Mouse (Mus musculus): Measurements from ENCODE around the gene Ankrd52.

Gene Ankrd52

DNA sequence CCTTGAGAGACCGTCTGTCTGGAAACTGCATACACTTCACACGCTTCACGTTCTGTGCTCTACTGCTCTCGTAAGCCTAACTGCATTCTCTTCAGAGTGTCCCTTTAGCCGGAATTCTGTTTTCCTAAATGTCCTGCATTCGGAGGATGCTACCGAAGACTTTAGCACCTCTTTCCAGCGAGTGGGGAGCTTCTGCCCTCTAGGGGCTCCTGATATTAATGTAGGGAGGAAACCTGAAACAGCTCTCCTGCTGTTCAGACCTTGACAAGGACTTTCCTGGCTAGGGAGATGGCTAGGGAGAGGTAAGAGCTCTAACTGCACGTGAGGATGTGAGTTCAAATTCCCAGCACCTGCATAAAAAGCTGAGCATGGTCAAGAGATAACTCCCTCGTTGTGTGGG lies 63.5 kb downstream of the Ankrd52 start:
- DNase-seq (ENCODE audit: low read depth) = peak; percentile 69

DNA sequence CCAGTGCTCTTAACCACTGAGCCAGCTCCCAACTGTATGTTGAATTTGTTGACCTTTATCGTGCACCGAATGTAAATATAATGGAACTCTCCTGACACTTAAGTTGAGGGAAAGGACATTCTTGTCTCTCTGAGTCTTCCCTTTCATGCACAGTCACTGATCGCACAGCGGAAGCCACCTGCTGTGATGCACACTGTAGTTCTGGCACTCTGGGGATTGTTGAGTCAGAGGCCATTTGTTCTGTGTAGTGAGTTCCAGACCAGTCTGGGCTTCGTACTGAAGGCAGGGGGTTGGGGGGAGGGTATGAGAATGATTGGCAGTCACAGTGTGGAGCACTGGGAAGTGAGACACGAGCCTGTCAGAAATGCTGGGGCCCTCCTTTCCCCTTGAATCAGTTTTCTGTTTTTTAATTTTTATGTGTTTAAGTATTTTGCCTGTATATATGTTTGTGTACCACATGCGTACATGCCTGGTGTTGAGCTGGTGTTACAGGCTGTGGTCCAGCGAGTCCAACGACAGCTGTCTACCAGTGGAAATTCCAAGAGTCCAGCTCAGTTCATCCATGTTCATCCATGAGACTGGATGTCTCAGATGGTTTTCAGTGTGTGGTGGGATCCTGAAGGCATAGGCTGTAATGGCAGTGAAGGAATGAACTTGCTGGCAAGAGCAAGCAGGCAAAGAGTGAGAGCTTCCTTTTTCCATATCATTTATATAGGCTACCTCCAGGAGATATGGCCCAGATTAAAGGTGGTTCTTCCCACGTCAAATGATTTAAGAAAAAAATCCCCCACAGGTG lies 64.6 kb downstream of the Ankrd52 start:
- DNase-seq (ENCODE audit: low read depth) = no peak

DNA sequence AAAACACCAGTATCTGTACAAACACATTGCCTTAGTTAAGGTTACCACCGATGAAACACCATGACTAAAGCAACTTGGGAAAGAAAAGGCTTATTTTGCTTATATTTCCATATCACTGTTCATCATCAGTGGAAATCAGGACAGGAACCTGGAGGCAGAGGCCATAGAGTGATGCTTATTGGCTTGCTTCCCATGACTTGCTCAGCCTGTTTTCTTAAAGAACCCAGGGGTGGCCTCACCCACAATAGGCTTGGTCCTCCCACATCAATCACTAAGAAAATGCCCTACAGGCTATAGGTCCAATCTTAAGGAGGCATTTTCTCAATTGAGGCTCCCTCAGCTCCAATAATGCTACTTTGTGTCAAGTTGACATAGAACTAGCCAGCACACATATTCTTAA lies 65.8 kb downstream of the Ankrd52 start:
- DNase-seq (ENCODE audit: low read depth) = no peak

DNA sequence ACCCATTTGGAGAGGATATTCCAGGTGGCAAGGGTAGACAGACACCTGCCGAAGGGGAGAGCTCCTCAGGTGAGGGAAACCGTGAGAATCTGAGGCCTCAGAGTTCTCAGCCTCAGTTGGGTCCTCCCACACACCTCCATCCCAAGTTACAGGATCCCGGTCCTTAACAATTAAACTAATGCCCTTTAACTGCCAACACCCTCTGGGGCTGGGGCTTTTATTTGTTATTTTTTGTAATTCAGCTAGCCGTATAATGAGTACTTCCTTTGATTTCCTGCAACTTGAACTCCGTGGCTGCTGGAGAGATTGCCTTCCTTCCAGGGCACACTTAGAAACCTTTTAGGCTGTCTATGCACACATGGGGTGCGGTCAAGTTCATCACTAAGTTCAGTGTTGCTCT lies 67.4 kb downstream of the Ankrd52 start:
- no peak for DNase-seq (ENCODE audit: low read depth)

DNA sequence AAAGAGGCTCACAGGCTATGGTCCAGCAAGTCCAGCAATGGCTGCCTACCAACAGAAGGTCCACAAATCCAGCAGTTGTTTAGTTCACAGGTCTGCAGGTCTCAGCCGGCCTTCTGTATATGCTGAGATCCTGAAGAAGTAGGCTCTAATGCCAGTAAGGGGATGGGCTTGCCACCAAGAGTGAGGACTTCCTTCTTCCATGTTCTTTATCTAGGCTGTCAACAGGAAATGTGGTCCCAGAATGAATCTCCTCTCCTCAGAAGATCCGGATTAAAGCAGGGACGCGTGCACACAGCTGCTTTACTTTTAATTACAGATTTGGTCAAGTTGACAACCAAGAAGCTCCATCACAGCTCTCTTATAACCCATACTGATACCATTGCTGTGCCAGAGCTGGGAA lies 68.5 kb downstream of the Ankrd52 start:
- DNase-seq (ENCODE audit: low read depth) = no peak

DNA sequence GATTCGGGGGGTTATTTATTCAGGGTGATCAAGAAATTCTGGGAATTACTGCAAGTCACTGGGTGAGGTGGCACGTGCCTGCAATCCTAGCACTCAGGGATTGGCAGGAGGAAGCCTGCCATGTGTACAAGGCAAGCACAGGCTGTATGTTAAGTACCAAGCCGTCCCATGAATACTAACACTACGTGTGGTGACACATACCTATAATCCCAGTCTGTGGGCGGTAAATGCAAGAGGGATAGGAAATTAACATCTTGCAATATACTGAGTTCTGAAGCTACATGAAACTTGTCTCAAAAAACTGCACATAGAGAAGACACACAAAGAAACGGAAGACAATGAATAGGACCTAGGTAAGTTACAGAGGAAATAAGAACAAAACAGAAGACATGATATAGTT lies 74.1 kb downstream of the Ankrd52 start:
- no peak for DNase-seq (ENCODE audit: low read depth)

DNA sequence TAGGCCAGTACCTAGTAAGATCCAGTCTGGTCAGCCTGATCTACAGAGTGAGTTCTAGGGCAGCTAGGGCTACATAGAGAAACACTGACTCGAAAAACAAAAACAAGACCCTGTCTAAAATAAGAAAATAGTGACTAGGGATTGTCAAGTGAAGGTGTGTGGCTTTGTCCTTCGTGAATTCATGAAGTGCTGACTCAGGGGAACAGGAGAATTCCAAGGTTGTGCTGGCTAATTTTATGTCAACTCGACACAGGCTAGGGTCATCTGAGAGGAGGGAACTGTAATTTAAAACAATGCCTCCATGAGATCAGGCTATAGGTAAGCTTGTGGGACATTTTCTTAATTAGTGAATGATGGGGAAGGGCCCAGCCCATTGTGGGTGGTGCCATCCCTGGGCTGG lies 77.6 kb downstream of the Ankrd52 start:
- no peak for DNase-seq (ENCODE audit: low read depth)

DNA sequence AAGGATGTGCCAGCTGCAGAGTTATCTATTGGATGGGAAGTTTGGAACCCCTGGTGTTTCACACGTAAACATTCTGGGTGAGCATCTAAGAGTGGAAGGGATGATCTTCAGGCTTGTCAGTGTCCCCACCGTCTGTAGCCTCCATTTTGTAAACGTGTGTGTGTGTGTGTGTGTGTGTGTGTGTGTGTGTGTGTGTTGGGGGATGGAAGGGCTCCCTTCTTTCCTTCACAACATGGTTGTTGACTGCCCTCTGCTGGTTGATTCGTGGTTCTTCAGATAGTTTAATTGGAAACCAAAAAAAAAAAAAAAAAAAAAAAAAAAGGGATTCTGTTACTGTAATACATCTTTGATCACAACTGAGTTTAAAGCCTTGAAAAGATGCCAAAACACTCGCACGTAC lies 78.4 kb downstream of the Ankrd52 start:
- DNase-seq (ENCODE audit: low read depth) = peak; percentile 92

DNA sequence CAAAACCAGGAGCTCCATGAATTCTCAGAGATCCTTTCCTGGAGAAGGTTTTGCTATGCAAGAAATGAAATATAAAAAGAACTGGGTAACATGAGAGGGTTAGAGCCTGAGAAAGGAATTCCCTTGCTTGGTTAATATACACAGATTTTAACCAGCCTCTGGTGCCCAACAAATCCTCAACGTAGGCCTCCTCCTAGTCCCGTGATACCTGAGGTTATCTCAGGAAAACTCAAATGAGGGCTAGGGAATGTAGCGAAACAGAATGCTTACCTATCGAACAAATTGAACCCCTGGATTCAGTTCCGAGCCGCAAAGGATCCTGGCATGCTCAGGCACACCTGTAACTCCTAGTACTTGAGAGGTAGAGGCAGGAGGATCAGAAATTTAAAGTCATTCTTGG lies 80.8 kb downstream of the Ankrd52 start:
- DNase-seq (ENCODE audit: low read depth) = no peak

Data from induced T-regulatory cell, adult 2 months (primary cell).